Mouse (Mus musculus) forebrain, postnatal 0 days (tissue): ENCODE measurements around the gene Pard3. TPM values are rescaled to one million over a fixed set of nuclear protein-coding genes. Genes with fewer than 3 reads are reported as not detected.

Experiments
- ATAC-seq: fragments of 200-750 bp; cut with Nextera tagmentation; 2 replicates; pipeline ENCODE4 v1.8.0; 2017; ENCODE audit warnings: mild to moderate bottlenecking, moderate library complexity
- DNase-seq: peaks from one replicate; pipeline ENCODE4 v3.0.0-alpha.2; 2015
- H3K27ac ChIP-seq: fragments of 300-500 bp; sonication (generic); 2 replicates; pipeline ENCODE4 v1.5.1; 2014; ENCODE audit warnings: low read depth, mild to moderate bottlenecking, antibody characterized with exemption, low read length, moderate library complexity, mixed read lengths
- H3K27me3 ChIP-seq: fragments of 300-500 bp; sonication (generic); 2 replicates; pipeline ENCODE4 v1.6.1; 2014; ENCODE audit warnings: mild to moderate bottlenecking, low read length, mixed read lengths; ENCODE audit not compliant: insufficient read depth
- H3K36me3 ChIP-seq: fragments of 300-500 bp; sonication (generic); 2 replicates; pipeline ENCODE4 v1.6.1; 2014; ENCODE audit warnings: mild to moderate bottlenecking, moderate library complexity; ENCODE audit not compliant: insufficient read depth
- H3K4me1 ChIP-seq: fragments of 300-500 bp; sonication (generic); 2 replicates; pipeline ENCODE4 v1.6.1; 2014; ENCODE audit warnings: antibody characterized with exemption; ENCODE audit not compliant: insufficient read depth
- H3K4me2 ChIP-seq: fragments of 300-500 bp; sonication (generic); 2 replicates; pipeline ENCODE4 v1.6.1; 2014; ENCODE audit warnings: low read depth, mild to moderate bottlenecking, moderate library complexity
- H3K4me3 ChIP-seq: fragments of 300-500 bp; sonication (generic); 2 replicates; pipeline ENCODE4 v1.5.1; 2014; ENCODE audit warnings: low read depth, low read length, mixed read lengths
- H3K9ac ChIP-seq: fragments of 300-500 bp; sonication (generic); 2 replicates; pipeline ENCODE4 v1.6.1; 2014; ENCODE audit warnings: mild to moderate bottlenecking
- H3K9me3 ChIP-seq: fragments of 300-500 bp; sonication (generic); 2 replicates; pipeline ENCODE4 v1.6.1; 2016; ENCODE audit warnings: low read length
- CTCF ChIP-seq: sonication (generic); IDR thresholded peaks from 2 replicates; pipeline ENCODE4 v1.5.1; 2016; ENCODE audit warnings: antibody characterized with exemption, control low read depth, low read depth
- WGBS: fragments of 180-500 bp; shearing (Covaris S2); extraction: QIAGEN DNeasy Blood & Tissue Kit; methylation state at CpG from one replicate; pipeline ENCODE4 v1.1.7; 2014; 5-methylcytosine and 5-hydroxymethylcytosine counted together
- polyA plus RNA-seq: library from polyadenylated mRNA; unstranded; fragments of >200 nt; fragmentation: Nextera tagmentation; extraction: Ambion mirVana; gene quantifications from 2 replicates; pipeline ENCODE4 v1.2.1, GENCODE M21; 2015
- total RNA-seq: library from RNA; depleted of rRNA; stranded (reverse); fragments of >200 nt; gene quantifications from 2 replicates; pipeline ENCODE4 v1.2.3, GENCODE M21; 2014

Gene Pard3
- total and polyA plus RNA-seq, 2 experiments from 2014 or later, result 11.4 to 31.0 TPM

DNA sequence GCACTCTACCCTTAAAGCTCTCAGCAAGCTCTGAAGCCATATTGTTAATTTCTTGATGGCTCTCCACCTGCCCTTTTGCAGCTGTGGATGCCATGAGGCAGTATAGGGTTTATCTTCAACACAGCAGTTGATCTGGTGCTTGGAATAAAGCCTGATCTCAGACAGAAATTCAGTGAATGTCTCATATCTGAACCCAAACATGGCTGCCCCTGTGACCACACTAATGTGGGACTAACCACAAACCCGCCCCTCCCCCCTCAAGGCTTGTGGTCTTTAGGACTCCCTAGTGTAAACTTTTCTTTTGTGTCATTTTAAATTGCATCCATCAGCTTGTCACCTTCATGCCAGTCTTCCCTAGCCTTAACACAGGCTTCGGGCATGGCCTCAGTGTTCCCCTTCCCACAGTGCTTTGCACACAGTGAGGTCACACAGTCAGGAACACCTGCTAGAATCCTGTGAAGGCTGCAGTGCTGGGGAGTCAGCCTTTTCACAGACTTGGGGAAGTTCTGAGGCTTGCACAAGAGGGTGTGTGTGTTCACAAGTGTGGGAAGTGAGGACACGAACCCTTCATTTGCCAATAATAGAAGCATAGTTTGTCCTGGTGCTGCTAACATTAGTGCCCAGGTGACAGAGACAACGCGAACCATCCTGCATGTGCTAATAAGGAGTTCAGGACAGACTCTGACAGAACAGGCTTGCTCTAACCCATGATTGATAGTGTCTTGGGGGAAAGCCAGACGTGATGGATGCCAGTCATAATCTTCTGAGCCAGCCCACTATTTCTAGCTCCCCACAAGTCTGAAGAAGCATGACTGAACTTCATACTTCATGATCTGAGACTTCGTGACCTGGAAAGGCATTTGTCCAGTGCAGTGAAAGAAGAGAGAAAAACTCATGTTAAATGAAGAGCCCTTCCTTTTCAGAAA, 451.4 kb downstream of the Pard3 start:
- Histone ChIP-seq H3K9me3 (no peaks in the 10 kb centered on the region), H3K27me3 (no peaks in the 10 kb centered on the region), H3K4me3 (no peak overlapping the region), H3K4me1 (no peaks in the 10 kb centered on the region), H3K27ac (no peak overlapping the region), H3K36me3 (no peaks in the 10 kb centered on the region), H3K9ac (no peak overlapping the region), H3K4me2 (no peak overlapping the region)
- TF ChIP-seq CTCF, result no peak
- no peak for ATAC-seq
- 76% methylated on average over 7 of the region's 7 CpGs for WGBS
- DNase-seq, result no peak

DNA sequence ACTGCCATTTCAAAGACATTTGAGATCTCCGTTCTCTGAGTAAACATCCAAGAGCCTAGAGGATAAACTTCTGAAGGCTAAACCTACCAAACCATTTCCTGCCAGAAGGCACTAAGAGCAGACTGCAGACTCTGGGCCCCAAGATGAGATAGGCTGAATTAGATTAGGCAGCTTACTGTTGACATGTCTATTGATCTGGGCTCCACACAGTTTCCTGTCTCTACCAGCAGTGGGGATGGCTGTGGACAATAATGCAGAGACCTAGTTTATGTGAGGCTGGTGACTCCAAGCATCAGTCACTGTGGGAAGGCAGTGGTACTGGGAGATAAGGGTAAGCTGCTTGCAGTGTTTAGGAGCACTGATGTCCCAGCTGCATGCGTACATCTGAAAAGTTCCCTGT, 452.4 kb downstream of the Pard3 start:
- no peaks in the 10 kb centered on the region; the same call in 1 of the 2 replicates for H3K4me1 ChIP-seq
- 88% methylated on average over 2 of the region's 2 CpGs for WGBS
- no peaks in the 10 kb centered on the region for H3K27me3 ChIP-seq
- no peak overlapping the region for H3K27ac ChIP-seq
- ATAC-seq, result no peak
- no peaks in the 10 kb centered on the region for H3K36me3 ChIP-seq
- H3K9ac ChIP-seq, result no peak overlapping the region
- H3K4me2 ChIP-seq, result no peak overlapping the region
- no peak overlapping the region for H3K4me3 ChIP-seq
- no peak for TF ChIP-seq CTCF
- DNase-seq, result no peak
- no peaks in the 10 kb centered on the region for H3K9me3 ChIP-seq

DNA sequence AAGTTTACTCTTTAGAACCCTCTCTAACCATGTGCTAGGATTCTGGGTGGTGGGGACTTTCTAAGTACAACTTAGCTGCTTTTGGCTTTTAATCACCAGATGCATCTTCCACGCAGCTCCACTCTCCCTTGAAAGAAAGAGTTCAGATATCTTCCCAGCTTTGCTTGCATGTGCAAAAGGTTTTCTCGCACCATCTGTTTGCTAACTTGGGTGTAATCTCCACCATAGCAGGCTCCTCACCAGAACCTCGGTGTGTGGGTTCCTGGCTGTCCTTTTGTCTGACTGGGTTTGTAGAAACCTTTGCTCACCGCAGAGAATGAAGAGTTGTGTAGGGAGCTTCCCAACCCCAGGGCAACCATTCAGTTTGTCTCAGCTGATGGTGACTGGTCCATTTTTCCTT, 462.0 kb downstream of the Pard3 start:
- H3K4me1 ChIP-seq, result no peaks in the 10 kb centered on the region
- no peak for DNase-seq
- no peak overlapping the region for H3K9ac ChIP-seq
- no peak overlapping the region for H3K4me3 ChIP-seq
- 75% methylated on average over 4 of the region's 4 CpGs for WGBS
- no peak for TF ChIP-seq CTCF
- no peak overlapping the region for H3K27ac ChIP-seq
- H3K36me3 ChIP-seq, result no peaks in the 10 kb centered on the region
- no peaks in the 10 kb centered on the region for H3K9me3 ChIP-seq
- H3K4me2 ChIP-seq, result no peak overlapping the region
- no peaks in the 10 kb centered on the region for H3K27me3 ChIP-seq
- no peak for ATAC-seq

DNA sequence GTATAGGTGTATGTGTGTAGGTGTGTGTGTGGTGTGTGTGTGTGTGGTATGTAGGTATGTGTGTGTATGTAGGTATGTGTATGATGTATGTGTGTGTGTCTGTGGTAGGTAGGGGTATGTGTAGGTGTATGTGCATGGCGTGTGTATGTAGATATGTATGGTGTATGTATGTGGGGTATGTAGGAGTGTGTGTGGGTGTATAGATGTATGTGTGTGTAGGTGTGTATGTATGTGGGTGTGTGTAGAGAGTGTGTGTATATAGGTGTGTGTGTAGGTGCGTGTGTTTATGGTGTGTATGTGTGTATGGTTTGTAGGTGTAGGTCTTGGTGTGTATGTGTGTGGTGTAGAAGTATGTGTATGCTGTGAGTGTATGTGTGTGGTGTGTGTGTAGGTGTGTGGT, 464.6 kb downstream of the Pard3 start:
- no peak for TF ChIP-seq CTCF
- H3K9ac ChIP-seq, result no peak overlapping the region
- WGBS, result 98% methylated on average over 2 of the region's 2 CpGs

DNA sequence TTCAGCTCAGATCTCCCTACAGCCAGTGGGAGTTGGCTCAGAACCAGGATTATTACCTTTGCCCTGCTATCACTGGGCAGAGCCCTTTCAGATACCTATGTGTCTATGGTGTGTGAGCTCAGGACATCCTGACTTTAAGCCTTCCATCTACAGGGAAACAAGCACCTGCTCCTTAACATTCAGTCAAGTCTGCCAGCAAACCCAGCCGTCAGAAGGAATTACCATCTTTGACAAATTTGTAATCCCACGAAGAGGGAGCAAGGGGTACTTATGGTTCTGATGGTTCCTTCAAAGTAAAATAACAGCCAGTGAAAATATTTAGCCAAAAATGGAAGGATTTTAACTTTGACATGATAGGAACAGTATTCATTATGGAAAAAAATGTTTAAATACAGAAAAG, 466.1 kb downstream of the Pard3 start:
- Histone ChIP-seq H3K9me3 (no peaks in the 10 kb centered on the region), H3K27me3 (no peaks in the 10 kb centered on the region), H3K4me2 (no peak overlapping the region), H3K27ac (no peak overlapping the region), H3K4me1 (peaks cover 5% of the 10 kb centered on the region; the same call in 1 of the 2 replicates), H3K36me3 (no peaks in the 10 kb centered on the region), H3K9ac (no peak overlapping the region), H3K4me3 (no peak overlapping the region)
- TF ChIP-seq CTCF, result no peak
- ATAC-seq (no peak), DNase-seq (no peak)
- 49% methylated on average over 2 of the region's 2 CpGs for WGBS

More for the DNA sequence above, 464.6 kb downstream of the Pard3 start:
- Histone ChIP-seq H3K9me3 (no peaks in the 10 kb centered on the region), H3K4me1 (no peaks in the 10 kb centered on the region), H3K4me3 (no peak overlapping the region), H3K4me2 (no peak overlapping the region), H3K27me3 (no peaks in the 10 kb centered on the region), H3K36me3 (no peaks in the 10 kb centered on the region), H3K27ac (no peak overlapping the region)
- DNase-seq (no peak), ATAC-seq (no peak)

DNA sequence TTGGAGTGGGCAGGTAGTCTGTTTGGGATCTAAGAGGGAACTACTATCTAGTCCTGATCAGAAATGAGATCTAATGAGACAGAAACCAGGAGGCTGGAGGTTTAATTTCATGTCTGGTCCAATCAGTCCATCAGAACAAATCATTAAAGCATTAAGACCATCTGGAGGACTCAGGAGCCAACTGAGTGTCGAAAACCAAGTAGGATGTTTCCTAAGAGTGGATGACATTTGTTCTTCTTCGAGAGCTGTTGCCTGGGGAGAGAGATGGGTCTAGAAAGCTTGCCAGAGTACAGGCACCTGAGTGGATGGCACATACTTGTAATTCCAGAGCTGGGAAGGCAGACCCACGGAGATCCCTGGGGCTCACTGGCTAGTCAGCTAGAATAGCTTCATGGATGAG, 468.2 kb downstream of the Pard3 start:
- ATAC-seq, result no peak
- no peak overlapping the region for H3K4me2 ChIP-seq

DNA sequence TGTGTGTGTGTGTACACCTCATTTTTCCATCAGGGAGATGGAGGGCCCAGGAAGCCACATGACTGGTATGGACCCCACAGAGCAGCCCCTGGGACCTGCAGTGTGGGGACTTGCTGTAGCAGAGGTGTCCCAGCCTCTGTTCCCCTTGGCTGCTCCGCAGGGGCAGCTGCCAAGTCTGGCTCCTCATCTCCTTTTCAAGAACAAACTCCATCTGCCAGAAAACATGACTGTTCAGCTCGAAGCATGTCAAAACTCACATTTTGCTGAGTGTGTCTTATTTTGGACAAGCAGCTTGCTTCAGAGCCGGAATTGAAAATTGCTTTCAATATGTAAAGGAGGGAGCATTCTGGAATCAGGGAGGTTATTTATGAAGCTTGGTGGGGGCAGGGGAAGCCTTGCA, 471.1 kb downstream of the Pard3 start:
- peak; percentile 85 for ATAC-seq

More for the DNA sequence above, 468.2 kb downstream of the Pard3 start:
- Histone ChIP-seq H3K27me3 (no peaks in the 10 kb centered on the region), H3K9ac (no peak overlapping the region), H3K4me3 (no peak overlapping the region), H3K9me3 (no peaks in the 10 kb centered on the region), H3K36me3 (no peaks in the 10 kb centered on the region), H3K27ac (no peak overlapping the region), H3K4me1 (peaks cover 9% of the 10 kb centered on the region; the same call in 1 of the 2 replicates)
- TF ChIP-seq CTCF, result no peak
- 62% methylated on average over 3 of the region's 3 CpGs for WGBS
- DNase-seq, result no peak

More for the DNA sequence above, 471.1 kb downstream of the Pard3 start:
- H3K36me3 ChIP-seq, result no peaks in the 10 kb centered on the region
- H3K9me3 ChIP-seq, result no peaks in the 10 kb centered on the region
- peak overlapping the region; percentile 22; the same call in 1 of the 2 replicates for H3K4me2 ChIP-seq
- peaks cover 9% of the 10 kb centered on the region; the same call in 1 of the 2 replicates for H3K4me1 ChIP-seq
- WGBS, result 15% methylated on average over 3 of the region's 3 CpGs
- H3K27me3 ChIP-seq, result no peaks in the 10 kb centered on the region
- H3K27ac ChIP-seq, result peak overlapping the region; percentile 73
- TF ChIP-seq CTCF, result no peak
- no peak overlapping the region for H3K4me3 ChIP-seq
- peak; percentile 76 for DNase-seq
- no peak overlapping the region for H3K9ac ChIP-seq
